Comparison of ENCODE assay signal across 10 mouse cellular contexts in the genomic region with DNA sequence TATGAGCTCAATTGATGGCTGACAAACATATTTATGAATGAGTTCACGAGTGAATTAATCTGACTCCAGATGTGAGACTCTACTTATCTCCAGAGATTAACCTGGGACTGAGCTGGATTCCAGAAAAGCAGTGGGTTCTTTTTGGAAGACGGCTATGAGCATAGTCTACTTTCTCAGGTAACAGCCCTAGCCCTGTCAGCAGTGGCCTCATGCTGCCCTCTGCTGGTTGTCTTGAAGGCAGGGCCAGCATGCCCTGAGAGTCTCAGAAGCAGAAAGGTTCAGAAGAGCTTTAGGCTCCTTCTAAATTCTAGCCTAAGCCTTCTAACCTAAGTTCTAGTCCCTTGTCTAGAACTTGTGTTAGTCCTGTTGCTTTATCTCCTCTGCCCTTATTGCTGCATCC. TPM values are rescaled to one million over a fixed set of nuclear protein-coding genes. Genes with fewer than 3 reads are reported as not detected.
DNase-seq lines count a peak whose midpoint lies in the region; ATAC-seq and TF ChIP-seq lines count a peak whose summit lies in the region.
"Had no signal": no experiment of that assay in that cellular context is flagged by ENCODE, and none has a peak within 500 bp of the region (broad histone marks: within the 10 kb centered on the region; RNA-seq: fewer than 3 reads in every experiment).

No protein-coding gene starts in this region.

- WGBS in intestine, postnatal 0 days = 15% methylated on average over 2 of the region's 2 CpGs
- 14% methylated on average over 2 of the region's 2 CpGs for WGBS in liver, embryonic 12.5 days (ENCODE audit: insufficient replicate concordance)

- TF ChIP-seq POLR2A in MEL (IDR thresholded peaks at IDR 0.05; ENCODE audit: control insufficient read depth in 1 of 2, insufficient read depth in 1 of 2, low read depth in 1 of 2, low read length in 2 of 2, poor library complexity in 1 of 2) = no peak

- H3K9me3 ChIP-seq in MEL (replicated peaks; ENCODE audit: insufficient read depth, low read length) = no peaks in the 10 kb centered on the region
- H3K9me3 ChIP-seq in intestine, postnatal 0 days (ENCODE audit: control insufficient read depth) = no peaks in the 10 kb centered on the region
- H3K9me3 ChIP-seq in liver, embryonic 12.5 days (replicated peaks) = no peaks in the 10 kb centered on the region
- H3K9me3 ChIP-seq: embryonic facial prominence, embryonic 12.5 days; liver, embryonic 15.5 days had no signal

- no peak for ATAC-seq in intestine, postnatal 0 days
- 0 out of 2 replicates have a peak, but pooled peaks have one; percentile 41 for ATAC-seq in liver, embryonic 12.5 days
- no peak for ATAC-seq in activated CD4-positive, CD25-positive, alpha-beta regulatory T cell, adult 4 months

- no peaks in the 10 kb centered on the region for H3K36me3 ChIP-seq in MEL (ENCODE audit: control insufficient read depth in 1 of 2, insufficient read depth in 2 of 2, low read length in 2 of 2)
- H3K36me3 ChIP-seq in intestine, postnatal 0 days (ENCODE audit: control insufficient read depth, insufficient read depth) = no peaks in the 10 kb centered on the region
- no peaks in the 10 kb centered on the region for H3K36me3 ChIP-seq in liver, embryonic 12.5 days
- H3K36me3 ChIP-seq: embryonic facial prominence, embryonic 12.5 days; liver, embryonic 15.5 days had no signal

- H3K4me1 ChIP-seq in MEL (ENCODE audit: control insufficient read depth in 1 of 2, insufficient read depth in 2 of 2, low read length in 2 of 2) = no peaks in the 10 kb centered on the region
- H3K4me1 ChIP-seq in intestine, postnatal 0 days (replicated peaks; ENCODE audit: control insufficient read depth, insufficient read depth, low read length) = no peaks in the 10 kb centered on the region
- H3K4me1 ChIP-seq in liver, embryonic 12.5 days = no peaks in the 10 kb centered on the region
- H3K4me1 ChIP-seq: embryonic facial prominence, embryonic 12.5 days had no signal

- peak; percentile 5 for DNase-seq in heart, adult 8-10 months (ENCODE audit: low spot score)
- no peak for DNase-seq in heart, postnatal 25 days (ENCODE audit: low spot score)
- DNase-seq in MEL (ENCODE audit: low read depth, low spot score) = peak; percentile 6
- DNase-seq in cerebellum, postnatal 10 days = peak; percentile 67 to 71
- DNase-seq in right cerebral cortex, postnatal 25 days = peak; percentile 10

- no peaks in the 10 kb centered on the region for H3K79me2 ChIP-seq in MEL (ENCODE audit: control insufficient read depth, insufficient read depth, low read length, poor library complexity)

- peak; percentile 26 for TF ChIP-seq RAD21 in MEL (IDR thresholded peaks at IDR 0.05; ENCODE audit: low read depth, low read length)

- H3K27ac ChIP-seq in MEL (ENCODE audit: control insufficient read depth, low read depth, low read length) = no peak overlapping the region
- no peak overlapping the region for H3K27ac ChIP-seq in intestine, postnatal 0 days (ENCODE audit: low read depth, low read length)
- no peak overlapping the region for H3K27ac ChIP-seq in liver, embryonic 12.5 days
- H3K27ac ChIP-seq: embryonic facial prominence, embryonic 12.5 days; liver, embryonic 15.5 days had no signal

- no peak overlapping the region for H3K4me2 ChIP-seq in intestine, postnatal 0 days (replicated peaks; ENCODE audit: low read depth)
- H3K4me2 ChIP-seq in liver, embryonic 12.5 days = no peak overlapping the region
- H3K4me2 ChIP-seq: embryonic facial prominence, embryonic 12.5 days; liver, embryonic 15.5 days had no signal

- no peak overlapping the region for H3K4me3 ChIP-seq in MEL (ENCODE audit: control insufficient read depth in 1 of 2, insufficient read depth in 1 of 2, low read depth in 2 of 2, low read length in 2 of 2)
- H3K4me3 ChIP-seq in intestine, postnatal 0 days (ENCODE audit: low read depth, low read length) = no peak overlapping the region
- H3K4me3 ChIP-seq in liver, embryonic 12.5 days = no peak overlapping the region
- H3K4me3 ChIP-seq: embryonic facial prominence, embryonic 12.5 days; liver, embryonic 15.5 days had no signal

- no peak for TF ChIP-seq EP300 in MEL (IDR thresholded peaks at IDR 0.05; ENCODE audit: low read depth in 1 of 2, low read length in 2 of 2)

- intact Hi-C loops in heart, postnatal 25 days (cut with DNase I) = loop anchor here (1.0 to 2.0 kb wide), 2 partner anchors 32 to 68 kb away; a partner anchor contains a TSS

- TF ChIP-seq CTCF in MEL (IDR thresholded peaks at IDR 0.05 in 2 of 3, conservative IDR thresholded peaks at IDR 0.05 in 1 of 3; ENCODE audit: control insufficient read depth in 1 of 3, insufficient read depth in 1 of 3, low read depth in 2 of 3, low read length in 3 of 3, poor library complexity in 1 of 3, severe bottlenecking in 1 of 3) = peak; percentile 19 to 68 (median 45); a peak in 5 of 6 replicates
- peak; percentile 82 for TF ChIP-seq CTCF in intestine, postnatal 0 days (IDR thresholded peaks at IDR 0.05; ENCODE audit: low read depth)

- no peaks in the 10 kb centered on the region for H3K27me3 ChIP-seq in MEL (ENCODE audit: control insufficient read depth in 1 of 2, insufficient read depth in 2 of 2, low read length in 2 of 2)
- no peaks in the 10 kb centered on the region for H3K27me3 ChIP-seq in intestine, postnatal 0 days (replicated peaks; ENCODE audit: control insufficient read depth, insufficient read depth, low read length)
- no peaks in the 10 kb centered on the region for H3K27me3 ChIP-seq in liver, embryonic 12.5 days (replicated peaks)
- H3K27me3 ChIP-seq: embryonic facial prominence, embryonic 12.5 days; liver, embryonic 15.5 days had no signal

- no peak overlapping the region for H3K9ac ChIP-seq in MEL (ENCODE audit: control insufficient read depth, low read depth, low read length, poor library complexity, severe bottlenecking)
- H3K9ac ChIP-seq in intestine, postnatal 0 days (ENCODE audit: low read depth, low read length) = no peak overlapping the region
- H3K9ac ChIP-seq in liver, embryonic 12.5 days = no peak overlapping the region
- H3K9ac ChIP-seq: embryonic facial prominence, embryonic 12.5 days; liver, embryonic 15.5 days had no signal

TF ChIP-seq in MEL, 35 proteins besides CTCF, POLR2A, EP300 and RAD21:
- TF ChIP-seq ZNF384 (IDR thresholded peaks at IDR 0.05; ENCODE audit: low read depth, low read length) (no peak), SMC3 (IDR thresholded peaks at IDR 0.05; ENCODE audit: low read depth, low read length) (peak; percentile 34)

RNA-seq across cellular contexts. Expression of a gene that starts 11.4 kb away (rescaled TPM):
- total RNA-seq in heart, adult 8-10 months (2022) = not detected
- not detected for total RNA-seq in heart, postnatal 25 days (2021)
- total RNA-seq in MEL (2012; rRNA removed) = not detected in 2 replicates
- not detected for polyA plus RNA-seq in MEL (2012; ENCODE audit: insufficient read depth in 1 of 2, insufficient read length in 2 of 2, low read depth in 1 of 2, low replicate concordance in 2 of 2, missing spikeins in 1 of 2)
- not detected in 2 replicates for polyA plus RNA-seq in intestine, postnatal 0 days (2015; fragmentation: Nextera tagmentation; extraction: Ambion mirVana)
- polyA plus RNA-seq in liver, embryonic 12.5 days (2016; fragmentation: Nextera tagmentation; extraction: Ambion mirVana) = 9.2 and 9.9 TPM in 2 replicates
- polyA plus RNA-seq in activated CD4-positive, CD25-positive, alpha-beta regulatory T cell, adult 4 months (2017; shearing (Covaris generic)) = not detected
- polyA plus RNA-seq: embryonic facial prominence, embryonic 12.5 days had no signal

RNA-seq across cellular contexts. Expression of a gene that starts 22.3 kb away (rescaled TPM):
- not detected for total RNA-seq in heart, adult 8-10 months (2022)
- total RNA-seq in heart, postnatal 25 days (2021) = not detected
- total RNA-seq in MEL (2012; rRNA removed) = not detected in 2 replicates
- not detected for polyA plus RNA-seq in MEL (2012; ENCODE audit: insufficient read depth in 1 of 2, insufficient read length in 2 of 2, low read depth in 1 of 2, low replicate concordance in 2 of 2, missing spikeins in 1 of 2)
- polyA plus RNA-seq in intestine, postnatal 0 days (2015; fragmentation: Nextera tagmentation; extraction: Ambion mirVana) = 0.12 and 0.23 TPM in 2 replicates
- polyA plus RNA-seq in liver, embryonic 12.5 days (2016; fragmentation: Nextera tagmentation; extraction: Ambion mirVana) = 0.17 TPM in 1 of 2 replicates, not detected in the other
- not detected for polyA plus RNA-seq in activated CD4-positive, CD25-positive, alpha-beta regulatory T cell, adult 4 months (2017; shearing (Covaris generic))
- polyA plus RNA-seq: embryonic facial prominence, embryonic 12.5 days had no signal

RNA-seq across cellular contexts. Expression of a gene that starts 31.1 kb away (rescaled TPM):
- under 1 TPM in 1 of 4 experiments, not detected in 3; 0.14 TPM for total RNA-seq in heart, adult 8-10 months (2022)
- under 1 TPM in 1 of 2 experiments, not detected in 1; 0.64 TPM for total RNA-seq in heart, postnatal 25 days (2021)
- not detected in 2 replicates for total RNA-seq in MEL (2012; rRNA removed)
- polyA plus RNA-seq in MEL (2012; ENCODE audit: insufficient read depth in 1 of 2, insufficient read length in 2 of 2, low read depth in 1 of 2, low replicate concordance in 2 of 2, missing spikeins in 1 of 2) = not detected
- polyA plus RNA-seq in intestine, postnatal 0 days (2015; fragmentation: Nextera tagmentation; extraction: Ambion mirVana) = 0.14 TPM in 1 of 2 replicates, not detected in the other
- not detected in 2 replicates for polyA plus RNA-seq in liver, embryonic 12.5 days (2016; fragmentation: Nextera tagmentation; extraction: Ambion mirVana)
- polyA plus RNA-seq in activated CD4-positive, CD25-positive, alpha-beta regulatory T cell, adult 4 months (2017; shearing (Covaris generic)) = not detected
- polyA plus RNA-seq: embryonic facial prominence, embryonic 12.5 days had no signal

RNA-seq across cellular contexts. Expression of a gene that starts 57.8 kb away (rescaled TPM):
- under 1 TPM in 2 of 4 experiments, not detected in 2; 0.09 to 0.31 TPM for total RNA-seq in heart, adult 8-10 months (2022)
- not detected for total RNA-seq in heart, postnatal 25 days (2021)
- not detected in 2 replicates for total RNA-seq in MEL (2012; rRNA removed)
- not detected for polyA plus RNA-seq in MEL (2012; ENCODE audit: insufficient read depth in 1 of 2, insufficient read length in 2 of 2, low read depth in 1 of 2, low replicate concordance in 2 of 2, missing spikeins in 1 of 2)
- 0.08 TPM in 1 of 2 replicates, not detected in the other for polyA plus RNA-seq in intestine, postnatal 0 days (2015; fragmentation: Nextera tagmentation; extraction: Ambion mirVana)
- 0.54 and 0.55 TPM in 2 replicates for polyA plus RNA-seq in liver, embryonic 12.5 days (2016; fragmentation: Nextera tagmentation; extraction: Ambion mirVana)
- polyA plus RNA-seq in activated CD4-positive, CD25-positive, alpha-beta regulatory T cell, adult 4 months (2017; shearing (Covaris generic)) = not detected
- polyA plus RNA-seq: embryonic facial prominence, embryonic 12.5 days had no signal

Comparison
In these comparisons a context has a peak if more than half of its experiments do, and no peak if none do; other contexts are left out.
1. RNA of a gene that starts 11.4 kb away (polyA plus RNA-seq): 9.2 to 9.9 TPM in liver, embryonic 12.5 days; not detected in MEL, not detected in intestine, postnatal 0 days and not detected in activated CD4-positive, CD25-positive, alpha-beta regulatory T cell, adult 4 months; every median in the first group is over 10 times any median in the second.